Mouse (Mus musculus) liver, embryonic 16.5 days (tissue): Measurements from ENCODE around the gene Yap1. TPM values are rescaled to one million over a fixed set of nuclear protein-coding genes. Genes with fewer than 3 reads are reported as not detected.
A peak's percentile ranks its signal among the peaks of the same experiment; 100 is the strongest.

Experiments used
- ATAC-seq: fragments of 200-750 bp; cut with Nextera tagmentation; 2 replicates; pipeline ENCODE4 v1.8.0; 2017; ENCODE audit warnings: low read depth, mild to moderate bottlenecking, moderate number of reproducible peaks, moderate library complexity
- H3K27ac ChIP-seq: fragments of 300-500 bp; sonication (generic); 2 replicates; pipeline ENCODE4 v1.5.1; 2014; ENCODE audit warnings: mild to moderate bottlenecking, low read length
- H3K27me3 ChIP-seq: fragments of 300-500 bp; sonication (generic); 2 replicates; pipeline ENCODE4 v1.6.1; 2014; ENCODE audit warnings: low read depth, low read length, mixed read lengths; ENCODE audit not compliant: control insufficient read depth, insufficient read depth
- H3K36me3 ChIP-seq: fragments of 300-500 bp; sonication (generic); 2 replicates; pipeline ENCODE4 v1.6.1; 2014; ENCODE audit warnings: mild to moderate bottlenecking; ENCODE audit not compliant: control insufficient read depth, insufficient read depth
- H3K4me1 ChIP-seq: fragments of 300-500 bp; sonication (generic); 2 replicates; pipeline ENCODE4 v1.6.1; 2014; ENCODE audit warnings: low read depth, low read length, mixed read lengths; ENCODE audit not compliant: control insufficient read depth
- H3K4me2 ChIP-seq: fragments of 300-500 bp; sonication (generic); 2 replicates; pipeline ENCODE4 v1.6.1; 2014; ENCODE audit warnings: low read depth, low read length, mixed read lengths
- H3K4me3 ChIP-seq: fragments of 300-500 bp; sonication (generic); 2 replicates; pipeline ENCODE4 v1.5.1; 2014; ENCODE audit warnings: low read depth, mild to moderate bottlenecking, low read length
- H3K9ac ChIP-seq: fragments of 300-500 bp; sonication (generic); 2 replicates; pipeline ENCODE4 v1.6.1; 2014; ENCODE audit warnings: low read depth, low read length
- H3K9me3 ChIP-seq: fragments of 300-500 bp; sonication (generic); replicated peaks from 2 replicates; pipeline ENCODE4 v1.6.1; 2016; ENCODE audit warnings: low read length; ENCODE audit not compliant: control insufficient read depth
- WGBS: fragments of 180-500 bp; shearing (Covaris S2); extraction: QIAGEN DNeasy Blood & Tissue Kit; methylation state at CpG from one replicate; pipeline ENCODE4 v1.1.7; 2014; ENCODE audit not compliant: insufficient replicate concordance; 5-methylcytosine and 5-hydroxymethylcytosine counted together
- polyA plus RNA-seq: library from polyadenylated mRNA; unstranded; fragments of >200 nt; fragmentation: Nextera tagmentation; extraction: Ambion mirVana; gene quantifications from 2 replicates; pipeline ENCODE4 v1.2.1, GENCODE M21; 2015

Yap1 gene
- 2.8 and 3.4 TPM in 2 replicates for polyA plus RNA-seq

DNA sequence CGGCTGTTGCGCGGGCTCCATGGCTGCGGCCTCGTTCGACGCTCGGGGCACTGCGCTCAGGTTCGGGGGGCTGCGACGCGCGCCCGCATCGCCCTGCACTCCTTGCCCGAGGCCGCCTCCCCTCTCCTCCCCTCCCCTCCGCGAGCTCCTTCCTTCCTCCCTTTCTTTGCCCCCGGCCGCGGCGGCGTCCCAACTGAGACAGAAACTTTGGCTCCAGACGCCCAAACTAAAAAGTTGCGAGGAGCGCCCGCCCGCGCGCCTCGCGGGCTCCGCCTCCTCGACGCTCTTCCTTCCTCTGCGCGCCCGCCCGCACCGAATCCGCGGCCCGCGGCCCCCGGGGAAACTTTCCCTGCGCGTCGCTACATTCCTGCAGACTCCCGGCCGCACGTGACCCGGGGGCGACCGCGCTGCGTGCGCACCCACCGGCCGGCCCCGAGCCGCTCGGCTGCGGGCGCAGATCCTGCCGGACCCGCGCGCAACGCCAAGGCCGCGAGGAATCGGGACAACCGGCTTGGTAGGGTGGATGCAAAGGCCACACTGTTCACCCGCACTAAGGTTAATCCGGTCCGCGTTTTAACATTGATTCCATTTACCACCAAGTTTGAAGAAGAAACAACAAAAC, at the start of gene Yap1:
Gene Yap1, minus strand, starts transcription at position 227 of the 622 bp plus-strand sequence.
- no peaks in the 10 kb centered on the region for H3K4me1 ChIP-seq
- under 1% methylated on average over 60 of the region's 79 CpGs for WGBS
- no peaks in the 10 kb centered on the region for H3K36me3 ChIP-seq
- ATAC-seq, result peak; percentile 70
- H3K27ac ChIP-seq, result peak within 1 kb of the TSS; percentile 66
- H3K9ac ChIP-seq, result peak within 1 kb of the TSS; percentile 63
- H3K9me3 ChIP-seq, result no peaks in the 10 kb centered on the region
- H3K27me3 ChIP-seq, result peaks cover 49% of the 10 kb centered on the region
- H3K4me2 ChIP-seq, result peak within 1 kb of the TSS; percentile 48
- H3K4me3 ChIP-seq, result peak within 1 kb of the TSS; percentile 64

- peaks cover 5% of the 10 kb centered on the region; the same call in 1 of the 2 replicates for H3K4me1 ChIP-seq
- H3K4me3 ChIP-seq, result peak overlapping the region; percentile 69
- H3K9ac ChIP-seq, result no peak overlapping the region
- H3K9me3 ChIP-seq, result no peaks in the 10 kb centered on the region
- 26% methylated on average over 5 of the region's 5 CpGs for WGBS
- no peak overlapping the region for H3K27ac ChIP-seq
- peak; percentile 28; the same call in 1 of the 2 replicates for ATAC-seq
- peak overlapping the region; percentile 78 for H3K4me2 ChIP-seq
- H3K27me3 ChIP-seq, result no peaks in the 10 kb centered on the region
- H3K36me3 ChIP-seq, result no peaks in the 10 kb centered on the region
These were observed 38.6 kb upstream of the Yap1 start for GRCm38 (mm10) chr9:8043044-8043387.

- H3K9me3 ChIP-seq, result no peaks in the 10 kb centered on the region
- peaks cover 5% of the 10 kb centered on the region; the same call in 1 of the 2 replicates for H3K4me1 ChIP-seq
- H3K9ac ChIP-seq, result peak within 1 kb of the TSS; percentile 59
- no peaks in the 10 kb centered on the region for H3K36me3 ChIP-seq
- peak within 1 kb of the TSS; percentile 69 for H3K4me3 ChIP-seq
- ATAC-seq, result peak; percentile 94
- WGBS, result under 1% methylated on average over 39 of the region's 39 CpGs
- peak within 1 kb of the TSS; percentile 78 for H3K4me2 ChIP-seq
- H3K27me3 ChIP-seq, result no peaks in the 10 kb centered on the region
- no peak within 1 kb of the TSS for H3K27ac ChIP-seq
These were observed 38.1 kb upstream of the Yap1 start, which contains the start of gene Cfap300 for GRCm38 (mm10) chr9:8042338-8043043. TSS of gene Cfap300 (minus strand) at chr9:8042823.

DNA sequence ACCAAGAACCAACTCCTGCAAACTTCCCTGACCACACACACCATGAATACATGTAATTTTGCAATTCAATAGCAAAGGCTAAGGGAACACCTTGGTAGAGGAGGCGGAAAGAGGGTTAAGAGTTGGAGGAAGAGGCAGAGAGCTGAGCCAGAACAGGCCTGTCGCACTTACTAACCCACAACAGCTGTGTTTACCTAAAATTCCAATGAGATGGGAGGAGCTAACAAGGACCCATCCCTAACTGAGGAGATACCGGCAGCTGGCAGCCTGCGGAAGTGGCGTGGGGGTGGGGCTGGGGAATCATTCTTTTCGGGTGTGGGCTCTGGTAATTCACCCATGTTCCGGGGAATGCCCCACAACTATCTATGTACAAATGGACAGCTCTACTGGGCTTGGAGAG, 31.1 kb upstream of the Yap1 start:
- Histone ChIP-seq H3K4me3 (no peak overlapping the region), H3K4me1 (no peaks in the 10 kb centered on the region), H3K27me3 (no peaks in the 10 kb centered on the region), H3K9ac (no peak overlapping the region), H3K27ac (no peak overlapping the region), H3K9me3 (no peaks in the 10 kb centered on the region), H3K36me3 (no peaks in the 10 kb centered on the region), H3K4me2 (no peak overlapping the region)
- WGBS, result 16% methylated on average over 7 of the region's 7 CpGs
- ATAC-seq, result no peak

- H3K27me3 ChIP-seq, result no peaks in the 10 kb centered on the region
- no peaks in the 10 kb centered on the region for H3K9me3 ChIP-seq
- no peak overlapping the region for H3K4me2 ChIP-seq
- no peaks in the 10 kb centered on the region for H3K36me3 ChIP-seq
- no peak overlapping the region for H3K27ac ChIP-seq
- H3K9ac ChIP-seq, result no peak overlapping the region
- no peaks in the 10 kb centered on the region for H3K4me1 ChIP-seq
- ATAC-seq, result no peak
- 40% methylated on average over 4 of the region's 4 CpGs for WGBS
- no peak overlapping the region for H3K4me3 ChIP-seq
These were observed 30.7 kb upstream of the Yap1 start for GRCm38 (mm10) chr9:8035091-8035490.

DNA sequence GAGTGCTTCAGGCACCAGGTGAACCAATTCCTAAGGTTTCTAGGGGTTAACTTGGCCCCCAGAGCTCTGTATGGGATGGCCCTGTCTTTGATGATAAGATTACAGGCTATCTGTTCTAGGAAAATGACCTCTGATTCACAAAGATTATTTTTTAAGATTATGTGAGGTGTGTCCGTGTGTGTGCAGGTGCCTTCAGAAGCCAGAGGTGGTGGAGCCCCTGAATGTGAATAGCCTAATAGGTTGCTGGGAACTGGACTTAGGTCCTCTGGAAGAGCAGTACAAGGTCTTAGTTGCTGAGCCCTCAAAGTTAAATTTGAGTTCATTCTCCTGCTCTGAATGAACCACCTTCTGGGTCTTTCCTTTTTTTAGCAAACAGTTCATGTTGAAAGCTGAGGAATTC, 29.7 kb upstream of the Yap1 start:
- no peak for ATAC-seq
- 44% methylated on average over 1 of the region's 1 CpGs for WGBS
- no peak overlapping the region for H3K4me3 ChIP-seq
- H3K9me3 ChIP-seq, result no peaks in the 10 kb centered on the region
- H3K4me1 ChIP-seq, result no peaks in the 10 kb centered on the region
- no peaks in the 10 kb centered on the region for H3K27me3 ChIP-seq
- H3K4me2 ChIP-seq, result no peak overlapping the region
- no peaks in the 10 kb centered on the region for H3K36me3 ChIP-seq
- H3K27ac ChIP-seq, result no peak overlapping the region
- no peak overlapping the region for H3K9ac ChIP-seq

GRCm38 (mm10) chr9:8032847-8033246, 28.5 kb upstream of the Yap1 start:
- Histone ChIP-seq H3K9ac (no peak overlapping the region), H3K27me3 (no peaks in the 10 kb centered on the region), H3K4me2 (no peak overlapping the region), H3K9me3 (no peaks in the 10 kb centered on the region), H3K4me1 (no peaks in the 10 kb centered on the region), H3K4me3 (no peak overlapping the region), H3K27ac (no peak overlapping the region), H3K36me3 (no peaks in the 10 kb centered on the region)
- no peak for ATAC-seq
- 68% methylated on average over 5 of the region's 5 CpGs for WGBS

DNA sequence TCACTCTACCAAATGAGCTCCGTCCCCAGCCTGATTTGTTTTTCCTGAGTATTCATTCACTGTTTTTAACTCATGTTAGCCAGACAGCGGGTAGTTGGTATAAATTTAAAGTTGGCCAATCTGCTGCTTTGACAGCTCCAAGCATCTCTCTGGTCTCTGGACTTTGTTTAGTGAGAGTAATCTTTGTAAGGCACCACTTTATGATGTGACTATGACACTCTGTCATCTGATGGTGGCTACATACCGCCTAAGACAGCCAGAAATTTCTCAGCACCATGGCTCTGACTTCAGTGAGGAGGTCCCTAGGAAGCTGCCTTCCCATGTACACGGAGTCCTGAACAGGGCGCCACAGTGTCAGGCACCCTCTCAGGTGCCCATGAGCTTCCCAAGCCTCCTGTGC, 14.2 kb upstream of the Yap1 start:
- Histone ChIP-seq H3K4me3 (no peak overlapping the region), H3K4me1 (no peaks in the 10 kb centered on the region), H3K36me3 (no peaks in the 10 kb centered on the region), H3K9ac (no peak overlapping the region), H3K4me2 (no peak overlapping the region), H3K27ac (no peak overlapping the region), H3K9me3 (no peaks in the 10 kb centered on the region), H3K27me3 (peaks cover 3% of the 10 kb centered on the region; the same call in 1 of the 2 replicates)
- 67% methylated on average over 5 of the region's 5 CpGs for WGBS
- ATAC-seq, result no peak

GRCm38 (mm10) chr9:8017253-8017913, 13.0 kb upstream of the Yap1 start:
- 18% methylated on average over 13 of the region's 20 CpGs for WGBS
- Histone ChIP-seq H3K4me2 (no peak overlapping the region), H3K27me3 (peaks cover 3% of the 10 kb centered on the region; the same call in 1 of the 2 replicates), H3K4me1 (no peaks in the 10 kb centered on the region), H3K36me3 (no peaks in the 10 kb centered on the region), H3K9ac (no peak overlapping the region), H3K9me3 (no peaks in the 10 kb centered on the region), H3K27ac (no peak overlapping the region), H3K4me3 (no peak overlapping the region)
- ATAC-seq, result no peak
